Mouse (Mus musculus) liver, postnatal 0 days (tissue): ENCODE data around the gene Slc4a3.

Source experiments
- CTCF ChIP-seq: sonication (generic); IDR thresholded peaks from 2 replicates; pipeline ENCODE4 v1.5.1; 2016; ENCODE audit warnings: antibody characterized with exemption, low read depth
- EP300 ChIP-seq: IDR thresholded peaks from 2 replicates; pipeline ENCODE4 v1.6.1; 2016; ENCODE audit warnings: antibody characterized with exemption, low read depth, mild to moderate bottlenecking

GRCm38 (mm10) chr1:75533325-75534252, 12.5 kb upstream of the Slc4a3 start:
- no peak for TF ChIP-seq EP300
- no peak for TF ChIP-seq CTCF
